Mouse (Mus musculus) lung, embryonic 15.5 days (tissue): ENCODE measurements around the gene Fitm1. TPM values are rescaled to one million over a fixed set of nuclear protein-coding genes. Genes with fewer than 3 reads are reported as not detected.

ENCODE experiments used
- ATAC-seq: fragments of 200-750 bp; cut with Nextera tagmentation; 2 replicates; pipeline ENCODE4 v1.8.0; 2017; ENCODE audit warnings: moderate number of reproducible peaks, borderline replicate concordance; ENCODE audit not compliant: low FRiP score, low TSS enrichment; ENCODE audit errors: extremely low read depth
- H3K27ac ChIP-seq: fragments of 300-500 bp; sonication (generic); 2 replicates; pipeline ENCODE4 v1.5.1; 2015; ENCODE audit warnings: moderate library complexity, mild to moderate bottlenecking, inconsistent platforms
- H3K27me3 ChIP-seq: fragments of 300-500 bp; sonication (generic); 2 replicates; pipeline ENCODE4 v1.6.1; 2015; ENCODE audit warnings: inconsistent platforms
- H3K36me3 ChIP-seq: fragments of 300-500 bp; sonication (generic); 2 replicates; pipeline ENCODE4 v1.6.1; 2015; ENCODE audit warnings: inconsistent platforms
- H3K4me1 ChIP-seq: fragments of 300-500 bp; sonication (generic); 2 replicates; pipeline ENCODE4 v1.6.1; 2015; ENCODE audit warnings: inconsistent platforms
- H3K4me2 ChIP-seq: fragments of 300-500 bp; sonication (generic); 2 replicates; pipeline ENCODE4 v1.6.1; 2015; ENCODE audit warnings: inconsistent platforms, mild to moderate bottlenecking, moderate library complexity
- H3K4me3 ChIP-seq: fragments of 300-500 bp; sonication (generic); 2 replicates; pipeline ENCODE4 v1.5.1; 2015; ENCODE audit warnings: mild to moderate bottlenecking, inconsistent platforms
- H3K9ac ChIP-seq: fragments of 300-500 bp; sonication (generic); 2 replicates; pipeline ENCODE4 v1.6.1; 2015; ENCODE audit warnings: inconsistent platforms
- H3K9me3 ChIP-seq: fragments of 300-500 bp; sonication (generic); 2 replicates; pipeline ENCODE4 v1.6.1; 2016; ENCODE audit warnings: inconsistent platforms
- WGBS: fragments of 180-500 bp; shearing (Covaris S2); methylation state at CpG from one replicate; pipeline ENCODE4 v1.1.7; 2015; 5-methylcytosine and 5-hydroxymethylcytosine counted together
- polyA plus RNA-seq: library from polyadenylated mRNA; unstranded; fragments of >200 nt; fragmentation: Nextera tagmentation; extraction: Ambion mirVana; gene quantifications from 2 replicates; pipeline ENCODE4 v1.2.1, GENCODE M21; 2015

Gene Fitm1
- polyA plus RNA-seq, 1 experiment from 2014 or later, result 3.7 TPM

DNA sequence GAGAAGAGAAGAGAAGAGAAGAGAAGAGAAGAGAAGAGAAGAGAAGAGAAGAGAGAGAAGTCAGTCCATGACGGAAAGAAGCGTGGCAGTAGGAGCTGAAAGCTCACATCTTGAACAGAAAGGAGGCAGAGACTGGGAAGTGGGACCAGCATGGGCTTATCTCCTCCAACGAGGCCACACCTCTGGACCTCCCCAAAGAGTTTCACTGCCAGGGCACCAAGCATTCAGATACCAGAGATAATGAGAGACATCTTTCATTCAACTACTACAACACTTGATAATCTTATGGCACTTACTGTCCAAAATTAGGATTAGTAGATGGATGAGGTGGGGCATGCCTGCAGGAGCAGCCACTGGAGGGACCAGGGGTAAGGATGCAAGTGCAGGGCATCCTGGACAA lies 19.6 kb upstream of the Fitm1 start:
- Histone ChIP-seq H3K9me3 (no peaks in the 10 kb centered on the region), H3K9ac (no peak overlapping the region), H3K27me3 (no peaks in the 10 kb centered on the region), H3K4me2 (no peak overlapping the region), H3K27ac (no peak overlapping the region), H3K36me3 (no peaks in the 10 kb centered on the region), H3K4me1 (peaks cover 11% of the 10 kb centered on the region), H3K4me3 (no peak overlapping the region)
- no peak for ATAC-seq
- 65% methylated on average over 3 of the region's 3 CpGs for WGBS

DNA sequence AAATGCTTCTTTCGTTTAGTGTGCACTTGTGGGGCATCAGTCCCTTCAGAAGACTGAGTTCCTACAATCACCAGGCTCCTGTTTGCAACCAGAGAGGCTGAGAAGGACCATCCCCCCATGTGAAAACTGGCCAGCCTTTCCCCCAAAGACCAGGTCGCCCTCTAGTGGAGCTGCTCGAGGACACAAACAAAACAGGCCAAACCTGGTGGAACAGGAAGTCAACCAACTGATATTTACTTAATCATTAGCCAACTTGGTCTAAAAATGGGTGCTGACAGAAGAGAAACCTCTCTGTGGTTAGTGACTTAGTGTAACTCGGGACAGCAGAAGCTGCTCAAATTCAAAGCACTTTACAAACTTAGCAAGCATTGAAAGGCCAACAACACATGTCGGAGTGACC lies 18.4 kb upstream of the Fitm1 start:
- no peak overlapping the region for H3K9ac ChIP-seq
- no peak for ATAC-seq
- 18% methylated on average over 5 of the region's 5 CpGs for WGBS
- peaks cover 22% of the 10 kb centered on the region for H3K4me1 ChIP-seq
- H3K4me3 ChIP-seq, result no peak overlapping the region
- H3K4me2 ChIP-seq, result no peak overlapping the region
- H3K36me3 ChIP-seq, result no peaks in the 10 kb centered on the region
- H3K9me3 ChIP-seq, result no peaks in the 10 kb centered on the region
- peak overlapping the region; percentile 41; the same call in 1 of the 2 replicates for H3K27ac ChIP-seq
- no peaks in the 10 kb centered on the region for H3K27me3 ChIP-seq

- Histone ChIP-seq H3K36me3 (no peaks in the 10 kb centered on the region), H3K9ac (no peak overlapping the region), H3K4me2 (no peak overlapping the region), H3K27me3 (no peaks in the 10 kb centered on the region), H3K27ac (peak overlapping the region; percentile 41; the same call in 1 of the 2 replicates), H3K9me3 (no peaks in the 10 kb centered on the region), H3K4me3 (no peak overlapping the region), H3K4me1 (peaks cover 25% of the 10 kb centered on the region)
- no peak for ATAC-seq
- 77% methylated on average over 3 of the region's 3 CpGs for WGBS
Observed at GRCm38 (mm10) chr14:55557587-55557986, 17.8 kb upstream of the Fitm1 start.

DNA sequence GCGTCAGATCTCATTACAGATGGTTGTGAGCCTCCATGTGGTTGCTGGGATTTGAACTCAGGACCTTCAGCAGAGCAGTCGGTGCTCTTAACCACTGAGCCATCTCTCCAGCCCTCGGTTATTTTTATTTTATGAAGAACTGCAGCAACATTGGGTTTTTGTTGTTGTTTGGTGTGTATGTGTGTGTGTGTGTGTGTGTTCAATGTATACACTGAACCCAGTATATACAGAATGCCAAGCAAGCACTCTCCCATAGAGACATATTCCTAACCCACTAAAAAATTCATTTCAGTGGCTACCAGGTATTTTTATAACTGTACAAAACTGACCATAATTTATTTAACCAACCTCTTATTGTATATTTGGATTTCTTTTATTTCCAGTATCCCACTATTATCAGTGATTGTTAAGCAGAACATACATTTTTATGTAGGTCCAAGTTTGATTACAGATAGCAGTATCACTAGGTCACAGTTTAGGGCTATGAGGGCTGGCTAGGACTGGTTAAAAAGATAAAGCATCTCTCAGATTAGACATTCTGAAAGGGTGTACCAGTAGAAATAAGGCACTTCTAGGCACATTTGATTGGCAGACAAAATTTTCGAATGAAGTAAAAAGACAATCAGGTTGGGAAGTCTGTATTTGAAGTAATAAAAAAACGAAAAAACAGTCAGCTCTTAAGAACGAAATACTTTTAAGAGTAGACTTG lies 16.5 kb upstream of the Fitm1 start:
- peaks cover 25% of the 10 kb centered on the region for H3K4me1 ChIP-seq
- H3K27me3 ChIP-seq, result no peaks in the 10 kb centered on the region
- H3K27ac ChIP-seq, result no peak overlapping the region
- no peak for ATAC-seq
- no peaks in the 10 kb centered on the region for H3K9me3 ChIP-seq
- peaks cover 2% of the 10 kb centered on the region; the same call in 1 of the 2 replicates for H3K36me3 ChIP-seq
- H3K9ac ChIP-seq, result peak overlapping the region; percentile 32; the same call in 1 of the 2 replicates
- H3K4me3 ChIP-seq, result peak overlapping the region; percentile 79
- 47% methylated on average over 6 of the region's 6 CpGs for WGBS
- peak overlapping the region; percentile 70 for H3K4me2 ChIP-seq

- Histone ChIP-seq H3K27me3 (no peaks in the 10 kb centered on the region), H3K9ac (peak within 1 kb of the TSS; percentile 78), H3K27ac (peak within 1 kb of the TSS; percentile 99), H3K4me2 (peak within 1 kb of the TSS; percentile 70), H3K9me3 (no peaks in the 10 kb centered on the region), H3K4me1 (peaks cover 25% of the 10 kb centered on the region), H3K4me3 (peak within 1 kb of the TSS; percentile 79), H3K36me3 (peaks cover 11% of the 10 kb centered on the region)
- 0% methylated on average over 27 of the region's 27 CpGs for WGBS
- ATAC-seq, result peak; percentile 80
Observed at GRCm38 (mm10) chr14:55559799-55560201, 15.6 kb upstream of the Fitm1 start, which contains the start of gene Dcaf11. Gene Dcaf11 (plus strand): TSS chr14:55560006.

DNA sequence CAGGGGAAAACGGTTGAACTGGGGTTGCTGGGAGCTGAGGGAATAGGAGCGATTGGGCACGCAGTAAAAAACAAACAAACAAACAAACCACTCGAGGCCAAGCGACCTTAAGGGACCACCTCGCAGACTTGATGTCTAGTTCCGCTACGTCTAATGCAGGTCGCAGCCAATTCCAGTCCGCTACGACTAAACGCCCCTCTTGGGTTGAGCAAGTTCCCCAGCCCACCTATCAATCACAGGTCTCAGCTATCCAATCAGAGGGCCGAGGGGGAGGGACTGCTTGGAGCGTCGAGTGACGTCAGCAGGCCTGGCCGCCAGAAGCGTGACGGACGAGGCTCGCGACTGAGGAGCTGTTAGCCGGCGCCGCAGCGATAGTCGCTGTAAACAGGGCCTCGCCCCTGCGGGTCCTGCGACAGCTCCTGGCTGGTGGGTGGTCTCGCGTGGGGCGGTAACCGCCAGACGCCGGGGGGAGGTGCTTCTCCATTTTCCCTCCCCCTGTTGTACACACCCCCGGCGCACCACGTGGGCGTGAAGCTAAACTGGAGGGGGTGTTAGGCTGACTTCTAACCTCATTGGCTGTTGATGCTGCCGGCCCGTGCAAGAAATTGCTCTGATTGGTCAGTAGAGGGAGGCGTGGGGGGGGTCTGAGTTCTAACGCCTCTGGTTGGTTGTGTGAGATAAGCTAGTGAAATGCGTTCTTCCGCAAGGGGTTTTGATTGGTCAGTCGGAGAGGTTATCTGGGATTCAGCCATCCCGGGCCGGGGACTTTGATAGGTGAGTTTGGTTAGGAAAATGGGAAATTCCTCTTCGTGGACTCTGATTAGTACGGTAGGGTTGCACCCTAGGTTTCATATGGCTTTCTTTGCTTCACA lies 15.0 kb upstream of the Fitm1 start, which contains the start of gene A730061H03Rik:
Gene A730061H03Rik, minus strand, starts transcription at position 205 of the 872 bp plus-strand sequence.
- peak within 1 kb of the TSS; percentile 70 for H3K4me2 ChIP-seq
- H3K27me3 ChIP-seq, result no peaks in the 10 kb centered on the region
- ATAC-seq, result peak; percentile 95
- H3K9me3 ChIP-seq, result no peaks in the 10 kb centered on the region
- WGBS, result under 1% methylated on average over 51 of the region's 51 CpGs
- H3K36me3 ChIP-seq, result peaks cover 18% of the 10 kb centered on the region
- peak within 1 kb of the TSS; percentile 79 for H3K4me3 ChIP-seq
- peak within 1 kb of the TSS; percentile 78 for H3K9ac ChIP-seq
- peak within 1 kb of the TSS; percentile 99 for H3K27ac ChIP-seq
- H3K4me1 ChIP-seq, result peaks cover 25% of the 10 kb centered on the region

- Histone ChIP-seq H3K27ac (no peak overlapping the region), H3K9me3 (no peaks in the 10 kb centered on the region), H3K4me2 (peak overlapping the region; percentile 70), H3K27me3 (no peaks in the 10 kb centered on the region), H3K4me3 (no peak overlapping the region), H3K9ac (no peak overlapping the region), H3K36me3 (peaks cover 31% of the 10 kb centered on the region), H3K4me1 (peaks cover 25% of the 10 kb centered on the region)
- 76% methylated on average over 10 of the region's 10 CpGs for WGBS
- ATAC-seq, result no peak
Observed at GRCm38 (mm10) chr14:55561860-55562259, 13.6 kb upstream of the Fitm1 start.

DNA sequence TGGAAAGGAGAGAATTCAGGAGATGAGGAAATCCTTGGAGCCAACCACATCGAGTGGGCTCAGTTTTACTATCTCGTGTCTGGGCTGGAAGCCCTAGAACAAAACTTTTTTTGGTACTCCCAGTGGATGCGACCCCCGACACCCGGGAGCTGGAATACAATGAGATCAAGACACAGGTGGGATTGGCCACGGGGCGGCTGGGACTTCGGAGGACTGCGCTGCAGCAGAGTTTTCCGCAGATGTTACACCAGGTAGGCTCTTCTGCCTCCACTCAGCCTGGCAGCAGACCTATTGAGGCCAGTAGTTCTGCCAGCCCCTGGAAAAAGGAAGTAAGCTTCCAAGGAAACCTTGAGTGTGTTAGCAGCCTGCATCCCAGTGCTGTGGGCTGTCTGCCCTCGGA lies 12.2 kb upstream of the Fitm1 start:
- 87% methylated on average over 11 of the region's 11 CpGs for WGBS
- peaks cover 44% of the 10 kb centered on the region for H3K36me3 ChIP-seq

DNA sequence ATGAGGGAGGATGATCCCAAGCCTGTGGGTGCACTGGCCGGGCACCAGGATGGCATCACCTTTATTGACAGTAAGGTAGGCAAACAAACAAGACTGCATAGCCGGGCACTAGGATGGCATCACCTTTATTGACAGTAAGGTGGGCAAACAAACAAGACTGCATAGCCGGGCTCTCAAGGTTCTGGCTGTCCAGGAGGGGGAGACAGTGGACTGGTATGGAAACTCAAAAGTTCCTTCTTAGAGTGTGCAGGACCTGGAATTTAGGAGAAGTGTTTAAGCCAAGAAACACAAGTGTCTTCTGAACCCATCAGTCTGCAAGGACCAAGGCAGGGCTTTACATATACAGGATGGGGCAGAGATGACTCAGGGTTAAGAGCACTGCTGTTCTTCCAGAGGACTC lies 9.7 kb upstream of the Fitm1 start:
- H3K9me3 ChIP-seq, result no peaks in the 10 kb centered on the region
- H3K36me3 ChIP-seq, result peaks cover 60% of the 10 kb centered on the region
- peaks cover 14% of the 10 kb centered on the region for H3K4me1 ChIP-seq
- no peak for ATAC-seq
- no peak overlapping the region for H3K4me2 ChIP-seq
- H3K27ac ChIP-seq, result no peak overlapping the region
- H3K27me3 ChIP-seq, result no peaks in the 10 kb centered on the region
- 68% methylated on average over 3 of the region's 3 CpGs for WGBS
- no peak overlapping the region for H3K4me3 ChIP-seq
- H3K9ac ChIP-seq, result no peak overlapping the region

More for the DNA sequence above, 12.2 kb upstream of the Fitm1 start:
- no peak overlapping the region for H3K27ac ChIP-seq
- peaks cover 17% of the 10 kb centered on the region for H3K4me1 ChIP-seq
- no peaks in the 10 kb centered on the region for H3K9me3 ChIP-seq
- no peak overlapping the region for H3K4me2 ChIP-seq
- no peaks in the 10 kb centered on the region for H3K27me3 ChIP-seq
- ATAC-seq, result no peak
- H3K4me3 ChIP-seq, result no peak overlapping the region
- no peak overlapping the region for H3K9ac ChIP-seq

- Histone ChIP-seq H3K4me2 (no peak overlapping the region), H3K36me3 (peaks cover 60% of the 10 kb centered on the region), H3K27ac (no peak overlapping the region), H3K27me3 (no peaks in the 10 kb centered on the region), H3K9ac (no peak overlapping the region), H3K4me1 (no peaks in the 10 kb centered on the region), H3K9me3 (no peaks in the 10 kb centered on the region), H3K4me3 (no peak overlapping the region)
- 84% methylated on average over 3 of the region's 3 CpGs for WGBS
- no peak for ATAC-seq
Observed at GRCm38 (mm10) chr14:55567496-55567895, 7.9 kb upstream of the Fitm1 start.

DNA sequence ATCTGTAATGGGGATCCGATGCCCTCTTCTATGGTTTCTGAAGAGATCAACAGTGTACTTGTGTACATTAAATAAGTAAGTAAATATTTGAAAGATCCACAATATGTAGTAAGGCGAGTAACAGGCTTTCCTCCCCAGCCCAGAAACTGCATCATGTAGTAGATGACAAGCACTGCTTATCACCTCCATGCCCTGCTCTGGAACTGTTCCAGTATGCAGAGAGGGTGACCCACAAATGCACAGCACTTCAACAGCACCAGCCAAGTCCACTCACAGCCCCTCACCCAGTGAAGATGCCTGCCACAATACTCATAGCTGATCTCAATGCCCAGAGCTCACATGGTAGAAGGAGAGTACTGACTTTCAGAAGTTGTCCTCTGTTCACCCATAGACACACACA lies 4.8 kb upstream of the Fitm1 start:
- Histone ChIP-seq H3K9ac (no peak overlapping the region), H3K9me3 (no peaks in the 10 kb centered on the region), H3K4me3 (no peak overlapping the region), H3K27me3 (no peaks in the 10 kb centered on the region), H3K4me2 (no peak overlapping the region), H3K36me3 (peaks cover 41% of the 10 kb centered on the region), H3K27ac (no peak overlapping the region), H3K4me1 (peaks cover 3% of the 10 kb centered on the region; the same call in 1 of the 2 replicates)
- 78% methylated on average over 2 of the region's 2 CpGs for WGBS
- no peak for ATAC-seq

DNA sequence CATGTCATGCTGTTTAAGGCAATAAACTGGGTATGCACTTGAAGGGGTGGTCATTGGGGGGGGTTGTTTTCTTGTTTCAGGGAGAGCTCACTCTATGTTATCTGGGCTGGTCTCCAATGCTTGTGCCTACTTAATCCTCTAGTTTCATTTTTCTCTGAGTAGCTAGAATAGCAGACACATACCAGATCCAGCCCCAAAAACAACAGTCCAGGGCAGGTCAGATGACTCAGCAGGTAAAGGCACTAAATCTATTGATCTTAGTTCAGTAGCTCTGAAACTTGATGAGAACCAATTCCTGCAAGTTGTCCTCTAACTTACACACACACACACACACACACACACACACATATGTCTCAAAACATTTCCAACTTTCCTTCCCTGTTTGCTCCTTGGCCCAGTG lies 3.7 kb upstream of the Fitm1 start:
- no peak for ATAC-seq
- H3K27me3 ChIP-seq, result no peaks in the 10 kb centered on the region

More for the DNA sequence above, 3.7 kb upstream of the Fitm1 start:
- H3K4me1 ChIP-seq, result peaks cover 14% of the 10 kb centered on the region
- no peak overlapping the region for H3K27ac ChIP-seq
- H3K4me2 ChIP-seq, result no peak overlapping the region
- no peak overlapping the region for H3K4me3 ChIP-seq
- H3K9me3 ChIP-seq, result no peaks in the 10 kb centered on the region
- H3K36me3 ChIP-seq, result peaks cover 30% of the 10 kb centered on the region
- H3K9ac ChIP-seq, result no peak overlapping the region
